Mouse (Mus musculus): Measurements from ENCODE around the gene Rab24. TPM values are rescaled to one million over a fixed set of nuclear protein-coding genes. Genes with fewer than 3 reads are reported as not detected.
A peak's percentile ranks its signal among the peaks of the same experiment; 100 is the strongest.

The Rab24 gene
- polyA plus RNA-seq, 1 experiment from 2014 or later, result 56.3 TPM

DNA sequence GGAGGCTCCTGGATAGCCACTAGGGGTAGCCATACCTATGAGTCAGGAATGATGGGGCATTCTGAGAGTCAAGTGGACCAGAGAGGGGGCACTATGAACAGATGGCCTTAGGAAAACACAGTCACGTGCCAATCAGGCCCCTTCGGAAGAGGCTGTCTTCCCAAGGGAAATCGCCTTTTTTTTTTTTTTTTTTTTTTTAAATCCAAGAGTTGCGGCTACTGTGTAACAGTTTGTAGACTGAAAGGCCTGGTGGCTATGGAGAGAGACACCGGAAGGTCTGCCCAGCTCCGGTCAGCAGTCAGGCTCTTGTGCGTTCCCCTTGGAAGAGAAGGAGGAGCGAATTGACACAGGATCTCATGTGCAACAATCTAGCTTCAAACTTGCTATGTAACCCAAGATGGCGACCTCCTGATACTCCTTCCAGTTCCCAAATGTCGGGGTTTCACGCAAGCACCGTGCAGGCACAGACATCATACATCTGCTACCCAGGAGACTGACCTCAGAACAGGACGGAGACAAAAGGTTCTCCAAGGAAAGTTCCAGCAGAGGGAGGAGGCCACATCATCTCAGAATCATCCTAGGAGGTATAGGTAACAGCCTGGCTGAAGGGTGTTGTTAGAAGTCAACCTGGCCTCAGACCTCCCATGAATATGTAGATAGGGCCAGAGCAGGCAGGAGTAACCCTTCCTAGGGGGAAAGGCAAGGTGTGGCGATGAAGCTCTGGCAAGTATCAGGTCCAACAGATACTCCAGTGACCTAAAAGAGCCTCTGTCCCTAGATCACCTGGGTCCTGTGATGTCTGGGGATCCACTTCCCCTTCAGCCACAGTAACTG is 9.0 kb upstream of the Rab24 start:
- Histone ChIP-seq H3K27me3 (ENCODE audit: control insufficient read depth, insufficient read depth, low read length) (peaks cover 6% of the 10 kb centered on the region), H3K9me3 (replicated peaks; ENCODE audit: control insufficient read depth, low read length) (no peaks in the 10 kb centered on the region), H3K4me3 (ENCODE audit: low read depth, low read length) (peak overlapping the region; percentile 70), H3K36me3 (ENCODE audit: control insufficient read depth, insufficient read depth, low read length) (peaks cover 2% of the 10 kb centered on the region), H3K27ac (ENCODE audit: low read depth, low read length) (peak overlapping the region; percentile 89), H3K4me2 (peak overlapping the region; percentile 94), H3K9ac (ENCODE audit: low read depth, low read length) (peak overlapping the region; percentile 84), H3K4me1 (ENCODE audit: control insufficient read depth, insufficient read depth, low read length) (peaks cover 19% of the 10 kb centered on the region)
- ATAC-seq (replicated peaks; ENCODE audit: insufficient number of reproducible peaks, low FRiP score, low TSS enrichment), result 0 out of 2 replicates have a peak, but pooled peaks have one; percentile 6
- WGBS (ENCODE audit: insufficient replicate concordance), result 44% methylated on average over 14 of the region's 14 CpGs

DNA sequence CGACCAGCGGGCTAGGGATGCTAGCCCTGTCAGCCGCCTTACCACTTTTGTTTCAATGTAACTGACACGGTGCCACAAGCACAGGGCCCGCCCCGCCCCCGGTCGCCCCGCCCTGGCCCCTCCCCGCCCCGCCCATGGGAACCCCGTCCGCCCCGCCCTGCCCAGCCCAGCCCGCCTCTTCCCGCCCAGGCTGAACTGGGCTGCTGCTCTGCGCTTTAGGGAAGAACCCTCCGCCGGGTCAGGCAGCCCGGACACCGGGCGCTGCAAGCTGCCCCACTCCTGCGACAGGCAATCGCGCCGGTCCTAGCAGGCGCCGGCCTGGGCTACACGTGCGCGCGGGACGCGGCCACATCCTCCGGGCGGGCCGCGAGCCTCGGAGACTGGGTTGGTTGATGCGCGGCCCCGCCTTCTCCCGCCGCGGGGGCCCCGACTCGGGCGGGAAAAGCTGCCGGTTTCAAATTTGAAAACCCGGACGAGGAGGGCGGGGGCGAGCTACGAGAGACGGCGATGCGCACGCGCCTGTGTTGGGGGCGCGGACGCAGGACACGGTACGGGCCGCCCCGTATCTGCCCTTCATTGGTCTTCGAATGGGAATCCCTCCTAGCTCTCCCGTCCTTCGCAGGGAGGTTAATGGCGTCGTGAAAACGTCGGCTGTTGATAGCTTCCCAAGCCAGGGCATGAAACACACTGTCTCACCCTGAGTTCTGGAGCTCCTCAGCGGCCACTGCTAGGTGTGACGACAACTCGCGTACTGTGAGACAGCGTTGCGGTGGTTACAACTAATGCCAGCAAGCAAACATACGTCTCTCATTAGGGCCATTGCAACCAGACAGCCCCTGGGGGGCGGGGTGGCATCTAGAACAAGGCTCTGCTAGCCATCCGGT is 8.2 kb upstream of the Rab24 start, which contains the start of gene Mxd3:
Gene Mxd3 (minus strand): TSS at position 141 of the 884 bp plus-strand sequence.
- peak within 1 kb of the TSS; percentile 89 for H3K27ac ChIP-seq (ENCODE audit: low read depth, low read length)
- ATAC-seq (replicated peaks; ENCODE audit: insufficient number of reproducible peaks, low FRiP score, low TSS enrichment), result peak; percentile 84
- WGBS (ENCODE audit: insufficient replicate concordance), result under 1% methylated on average over 80 of the region's 82 CpGs
- H3K4me3 ChIP-seq (ENCODE audit: low read depth, low read length), result peak within 1 kb of the TSS; percentile 70
- H3K27me3 ChIP-seq (ENCODE audit: control insufficient read depth, insufficient read depth, low read length), result peaks cover 6% of the 10 kb centered on the region
- peak within 1 kb of the TSS; percentile 84 for H3K9ac ChIP-seq (ENCODE audit: low read depth, low read length)
- H3K4me1 ChIP-seq (ENCODE audit: control insufficient read depth, insufficient read depth, low read length), result peaks cover 19% of the 10 kb centered on the region
- H3K9me3 ChIP-seq (replicated peaks; ENCODE audit: control insufficient read depth, low read length), result no peaks in the 10 kb centered on the region
- peaks cover 10% of the 10 kb centered on the region for H3K36me3 ChIP-seq (ENCODE audit: control insufficient read depth, insufficient read depth, low read length)
- H3K4me2 ChIP-seq, result peak within 1 kb of the TSS; percentile 94

DNA sequence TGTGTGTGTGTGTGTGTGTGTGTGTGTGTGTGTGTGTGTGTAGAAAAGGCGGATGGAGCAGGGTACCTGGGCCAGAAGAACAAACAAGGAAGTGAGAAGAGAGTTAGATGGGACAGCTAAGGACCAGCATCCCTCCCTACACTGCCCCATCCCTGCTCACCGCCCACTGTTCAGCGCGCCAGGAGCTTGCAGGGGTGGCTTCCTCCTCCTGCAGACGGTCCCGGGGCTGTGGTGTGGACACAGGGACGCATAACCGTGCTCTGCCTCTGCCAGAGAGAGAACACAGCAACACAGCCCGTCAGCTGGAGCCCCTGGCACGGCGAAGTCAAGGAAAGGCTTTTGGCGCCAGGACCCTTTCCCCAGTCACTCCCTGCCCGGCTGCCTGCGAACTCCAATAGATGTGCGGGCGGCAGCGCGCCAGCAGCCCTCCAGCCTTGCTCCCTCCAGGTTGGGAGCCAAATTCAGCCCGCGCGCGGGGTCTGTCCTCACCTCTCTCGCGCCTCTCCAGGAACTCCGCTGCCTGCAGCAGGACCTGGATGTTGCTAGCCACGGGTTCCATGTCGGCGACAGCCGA is 7.5 kb upstream of the Rab24 start:
- Histone ChIP-seq H3K9ac (ENCODE audit: low read depth, low read length) (peak overlapping the region; percentile 84), H3K4me3 (ENCODE audit: low read depth, low read length) (peak overlapping the region; percentile 70), H3K4me1 (ENCODE audit: control insufficient read depth, insufficient read depth, low read length) (peaks cover 19% of the 10 kb centered on the region), H3K27me3 (ENCODE audit: control insufficient read depth, insufficient read depth, low read length) (peaks cover 6% of the 10 kb centered on the region), H3K9me3 (replicated peaks; ENCODE audit: control insufficient read depth, low read length) (no peaks in the 10 kb centered on the region), H3K4me2 (peak overlapping the region; percentile 94), H3K27ac (ENCODE audit: low read depth, low read length) (peak overlapping the region; percentile 89), H3K36me3 (ENCODE audit: control insufficient read depth, insufficient read depth, low read length) (peaks cover 13% of the 10 kb centered on the region)
- 0 out of 2 replicates have a peak, but pooled peaks have one; percentile 18 for ATAC-seq (replicated peaks; ENCODE audit: insufficient number of reproducible peaks, low FRiP score, low TSS enrichment)
- 3% methylated on average over 29 of the region's 29 CpGs for WGBS (ENCODE audit: insufficient replicate concordance)

DNA sequence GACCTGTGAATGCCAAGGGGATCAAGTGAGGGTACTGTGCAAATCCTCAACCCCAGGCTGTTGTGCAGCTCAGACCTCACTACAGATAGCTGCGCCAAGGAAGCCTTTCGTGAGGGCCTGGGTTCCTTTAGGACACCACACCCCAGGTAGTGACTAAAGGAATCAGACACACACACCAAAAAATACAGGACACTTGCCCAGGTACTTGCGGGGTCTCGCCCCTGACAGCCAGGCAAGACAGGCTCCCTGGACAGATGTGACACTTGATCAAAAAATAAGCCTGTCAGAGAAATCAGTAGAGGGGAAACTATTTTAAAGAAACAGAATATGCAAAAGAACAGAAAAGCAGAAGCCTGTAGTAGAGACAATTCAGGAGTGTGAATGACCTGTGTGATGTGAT is 6.9 kb upstream of the Rab24 start:
- peak overlapping the region; percentile 94 for H3K4me2 ChIP-seq
- H3K4me3 ChIP-seq (ENCODE audit: low read depth, low read length), result peak overlapping the region; percentile 70
- H3K9me3 ChIP-seq (replicated peaks; ENCODE audit: control insufficient read depth, low read length), result no peaks in the 10 kb centered on the region
- H3K27me3 ChIP-seq (ENCODE audit: control insufficient read depth, insufficient read depth, low read length), result peaks cover 6% of the 10 kb centered on the region
- H3K27ac ChIP-seq (ENCODE audit: low read depth, low read length), result no peak overlapping the region
- whole genome bisulfite sequencing (ENCODE audit: insufficient replicate concordance), result 72% methylated on average over 4 of the region's 4 CpGs
- peaks cover 18% of the 10 kb centered on the region for H3K36me3 ChIP-seq (ENCODE audit: control insufficient read depth, insufficient read depth, low read length)
- peaks cover 23% of the 10 kb centered on the region for H3K4me1 ChIP-seq (ENCODE audit: control insufficient read depth, insufficient read depth, low read length)
- no peak for ATAC-seq (replicated peaks; ENCODE audit: insufficient number of reproducible peaks, low FRiP score, low TSS enrichment)
- H3K9ac ChIP-seq (ENCODE audit: low read depth, low read length), result peak overlapping the region; percentile 84; the same call in 1 of the 2 replicates

DNA sequence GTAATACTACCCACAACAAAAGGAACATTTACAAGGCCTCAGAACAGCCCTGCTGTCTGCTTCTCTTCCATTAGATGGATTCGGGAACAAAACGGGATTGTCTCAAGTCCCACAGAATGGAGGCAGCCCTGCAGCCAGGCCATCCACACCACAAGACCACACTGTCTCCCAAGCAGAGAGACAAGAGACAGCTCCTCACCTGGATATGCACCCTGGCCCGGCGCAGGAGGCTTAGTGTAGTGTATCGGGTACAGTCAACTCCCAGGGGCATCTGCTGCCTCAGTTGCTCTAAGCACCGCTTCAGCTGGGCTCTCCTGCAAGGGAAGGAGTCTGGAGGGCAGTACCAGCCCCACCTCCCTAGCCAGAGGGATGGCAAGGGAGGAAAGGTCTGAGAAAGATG is 6.4 kb upstream of the Rab24 start:
- H3K9me3 ChIP-seq (replicated peaks; ENCODE audit: control insufficient read depth, low read length), result no peaks in the 10 kb centered on the region
- WGBS (ENCODE audit: insufficient replicate concordance), result 81% methylated on average over 6 of the region's 6 CpGs
- no peak overlapping the region for H3K27ac ChIP-seq (ENCODE audit: low read depth, low read length)
- ATAC-seq (replicated peaks; ENCODE audit: insufficient number of reproducible peaks, low FRiP score, low TSS enrichment), result no peak
- H3K4me3 ChIP-seq (ENCODE audit: low read depth, low read length), result peak overlapping the region; percentile 70
- H3K4me2 ChIP-seq, result peak overlapping the region; percentile 94
- H3K4me1 ChIP-seq (ENCODE audit: control insufficient read depth, insufficient read depth, low read length), result peaks cover 27% of the 10 kb centered on the region
- peaks cover 18% of the 10 kb centered on the region for H3K36me3 ChIP-seq (ENCODE audit: control insufficient read depth, insufficient read depth, low read length)
- H3K9ac ChIP-seq (ENCODE audit: low read depth, low read length), result peak overlapping the region; percentile 84; the same call in 1 of the 2 replicates
- peaks cover 6% of the 10 kb centered on the region for H3K27me3 ChIP-seq (ENCODE audit: control insufficient read depth, insufficient read depth, low read length)

DNA sequence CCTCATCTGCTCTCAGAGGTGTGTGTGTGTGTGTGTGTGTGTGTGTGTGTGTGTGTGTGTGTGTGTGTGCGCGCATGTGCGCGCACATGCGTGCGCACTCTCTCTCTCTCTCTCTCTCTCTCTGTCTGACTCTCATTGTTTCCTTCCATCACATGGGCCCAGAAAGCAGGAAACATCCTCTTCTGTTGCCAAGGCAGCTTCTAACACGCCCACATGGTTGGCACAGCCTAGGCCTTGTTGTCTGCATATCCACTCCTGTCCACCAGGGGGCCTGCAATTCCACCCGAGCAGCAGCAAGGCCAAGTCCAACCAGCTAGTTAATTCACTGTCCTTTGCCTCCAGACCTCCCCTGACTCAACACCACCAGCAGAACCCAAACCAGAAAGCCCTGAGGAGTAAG is 5.9 kb upstream of the Rab24 start:
- peak overlapping the region; percentile 94 for H3K4me2 ChIP-seq
- 37% methylated on average over 8 of the region's 8 CpGs for WGBS (ENCODE audit: insufficient replicate concordance)
- H3K9me3 ChIP-seq (replicated peaks; ENCODE audit: control insufficient read depth, low read length), result no peaks in the 10 kb centered on the region
- H3K27ac ChIP-seq (ENCODE audit: low read depth, low read length), result no peak overlapping the region
- peak overlapping the region; percentile 84; the same call in 1 of the 2 replicates for H3K9ac ChIP-seq (ENCODE audit: low read depth, low read length)
- H3K27me3 ChIP-seq (ENCODE audit: control insufficient read depth, insufficient read depth, low read length), result peaks cover 6% of the 10 kb centered on the region
- peaks cover 18% of the 10 kb centered on the region for H3K36me3 ChIP-seq (ENCODE audit: control insufficient read depth, insufficient read depth, low read length)
- peak overlapping the region; percentile 70 for H3K4me3 ChIP-seq (ENCODE audit: low read depth, low read length)
- H3K4me1 ChIP-seq (ENCODE audit: control insufficient read depth, insufficient read depth, low read length), result peaks cover 32% of the 10 kb centered on the region
- no peak for ATAC-seq (replicated peaks; ENCODE audit: insufficient number of reproducible peaks, low FRiP score, low TSS enrichment)

DNA sequence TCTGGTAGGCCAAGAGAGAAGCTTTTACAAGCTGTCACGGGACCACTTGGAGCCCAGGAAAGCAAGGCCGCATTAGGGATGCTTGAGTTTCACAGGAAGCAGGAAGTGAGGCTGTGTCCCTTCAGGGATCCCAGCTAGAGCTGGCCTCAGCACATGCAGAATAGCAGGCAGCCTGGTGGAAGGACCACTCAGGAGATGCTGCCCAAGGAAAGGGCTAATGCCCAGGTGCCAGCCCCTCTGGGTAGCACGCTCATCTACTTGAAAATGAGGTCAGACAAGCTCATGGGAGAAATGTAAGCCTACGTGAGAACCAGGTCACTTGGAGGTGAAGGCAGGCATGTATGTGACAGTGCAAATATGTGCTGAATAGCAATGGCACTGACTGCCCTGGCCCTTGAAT is 5.4 kb upstream of the Rab24 start:
- WGBS (ENCODE audit: insufficient replicate concordance), result 38% methylated on average over 4 of the region's 4 CpGs
- no peak for ATAC-seq (replicated peaks; ENCODE audit: insufficient number of reproducible peaks, low FRiP score, low TSS enrichment)
- no peak overlapping the region for H3K4me2 ChIP-seq
- no peak overlapping the region for H3K4me3 ChIP-seq (ENCODE audit: low read depth, low read length)
- H3K36me3 ChIP-seq (ENCODE audit: control insufficient read depth, insufficient read depth, low read length), result peaks cover 18% of the 10 kb centered on the region
- H3K9me3 ChIP-seq (replicated peaks; ENCODE audit: control insufficient read depth, low read length), result no peaks in the 10 kb centered on the region
- H3K27ac ChIP-seq (ENCODE audit: low read depth, low read length), result no peak overlapping the region
- H3K4me1 ChIP-seq (ENCODE audit: control insufficient read depth, insufficient read depth, low read length), result peaks cover 34% of the 10 kb centered on the region
- H3K27me3 ChIP-seq (ENCODE audit: control insufficient read depth, insufficient read depth, low read length), result peaks cover 6% of the 10 kb centered on the region
- no peak overlapping the region for H3K9ac ChIP-seq (ENCODE audit: low read depth, low read length)

DNA sequence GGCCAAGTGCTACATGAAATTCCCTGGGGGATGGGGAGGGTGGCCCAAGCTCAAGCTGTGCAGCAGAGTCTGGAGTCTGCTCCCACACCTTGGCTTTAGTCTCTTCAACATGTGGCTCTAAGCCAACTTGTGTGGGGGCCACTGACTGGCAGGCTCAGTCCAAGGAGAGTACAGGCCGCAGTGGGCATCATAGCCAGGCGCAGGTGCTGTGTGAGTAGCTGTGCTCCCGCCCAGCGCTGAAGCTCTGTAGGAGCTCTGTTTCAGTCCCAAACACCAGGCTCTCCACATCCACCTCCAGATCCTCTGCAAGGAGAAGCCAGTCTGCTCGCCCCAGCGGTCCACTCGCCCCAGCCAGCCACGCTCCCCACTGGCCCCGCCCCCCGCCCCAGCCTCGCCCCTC is 3.9 kb upstream of the Rab24 start:
- WGBS (ENCODE audit: insufficient replicate concordance), result 76% methylated on average over 11 of the region's 11 CpGs
- H3K4me2 ChIP-seq, result no peak overlapping the region
- ATAC-seq (replicated peaks; ENCODE audit: insufficient number of reproducible peaks, low FRiP score, low TSS enrichment), result no peak
- peaks cover 35% of the 10 kb centered on the region for H3K4me1 ChIP-seq (ENCODE audit: control insufficient read depth, insufficient read depth, low read length)
- H3K27me3 ChIP-seq (ENCODE audit: control insufficient read depth, insufficient read depth, low read length), result peaks cover 6% of the 10 kb centered on the region
- H3K9ac ChIP-seq (ENCODE audit: low read depth, low read length), result no peak overlapping the region
- H3K27ac ChIP-seq (ENCODE audit: low read depth, low read length), result no peak overlapping the region
- H3K36me3 ChIP-seq (ENCODE audit: control insufficient read depth, insufficient read depth, low read length), result peaks cover 18% of the 10 kb centered on the region
- H3K9me3 ChIP-seq (replicated peaks; ENCODE audit: control insufficient read depth, low read length), result no peaks in the 10 kb centered on the region
- H3K4me3 ChIP-seq (ENCODE audit: low read depth, low read length), result no peak overlapping the region
